Mouse (Mus musculus) MEL-GATA-1-ER (cell line): ENCODE data around the gene Xkr7.

ENCODE experiments used
- DNase-seq: peaks from one replicate; pipeline ENCODE4 v3.0.0-alpha.2; 2012; ENCODE audit warnings: low read depth; ENCODE audit errors: extremely low read depth

The Xkr7 gene

DNA sequence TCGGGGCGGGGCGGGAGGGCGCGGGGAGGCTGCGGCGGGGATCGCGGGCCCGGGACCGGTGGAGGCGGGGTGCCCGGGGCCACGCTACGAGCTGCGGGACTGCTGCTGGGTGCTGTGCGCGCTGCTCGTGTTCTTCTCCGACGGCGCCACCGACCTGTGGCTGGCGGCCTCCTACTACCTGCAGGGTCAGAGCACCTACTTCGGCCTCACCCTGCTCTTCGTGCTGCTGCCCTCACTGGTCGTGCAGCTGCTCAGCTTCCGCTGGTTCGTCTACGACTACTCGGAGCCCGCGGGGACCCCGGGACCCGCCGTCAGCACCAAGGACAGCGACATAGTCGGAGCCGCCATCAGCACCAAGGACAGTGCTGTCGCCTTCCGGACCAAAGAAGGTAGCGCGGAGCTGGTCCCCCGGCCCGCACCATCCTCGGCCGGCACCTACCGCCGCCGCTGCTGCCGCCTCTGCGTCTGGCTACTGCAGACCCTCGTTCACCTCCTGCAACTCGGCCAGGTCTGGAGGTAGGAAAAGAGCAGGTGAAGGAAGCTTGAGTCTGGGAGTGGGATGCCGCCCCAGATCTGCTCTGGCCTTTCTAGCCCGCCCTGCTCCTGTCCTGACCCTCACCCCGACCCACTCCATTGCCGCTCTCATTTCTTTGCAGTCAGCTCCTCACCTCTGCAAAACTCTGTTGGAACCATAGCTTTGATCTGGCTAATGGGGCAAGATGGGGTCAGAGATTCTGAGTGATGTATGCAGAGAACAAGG lies 611 bp downstream of the Xkr7 start:
- DNase-seq: peak; percentile 9

DNA sequence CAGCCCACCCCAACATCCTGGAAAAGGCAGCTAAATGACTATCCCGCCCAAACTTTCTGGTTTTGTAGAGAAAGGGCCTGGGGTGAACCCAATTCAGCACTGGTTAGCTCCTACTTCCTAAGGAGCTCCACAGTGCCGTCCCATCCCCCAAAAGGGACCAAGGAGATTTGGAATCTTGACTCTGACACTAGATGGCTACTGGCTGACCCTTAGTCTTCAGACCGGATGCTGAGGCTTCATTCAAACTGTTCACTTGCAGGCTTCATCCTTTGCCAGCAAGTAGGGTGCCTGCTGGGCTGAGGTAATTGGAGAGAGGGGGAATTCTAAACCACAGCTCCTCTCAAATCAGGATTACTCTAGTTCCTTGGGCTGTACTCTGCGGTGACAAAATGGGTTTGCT lies 1.3 kb downstream of the Xkr7 start:
- no peak for DNase-seq

DNA sequence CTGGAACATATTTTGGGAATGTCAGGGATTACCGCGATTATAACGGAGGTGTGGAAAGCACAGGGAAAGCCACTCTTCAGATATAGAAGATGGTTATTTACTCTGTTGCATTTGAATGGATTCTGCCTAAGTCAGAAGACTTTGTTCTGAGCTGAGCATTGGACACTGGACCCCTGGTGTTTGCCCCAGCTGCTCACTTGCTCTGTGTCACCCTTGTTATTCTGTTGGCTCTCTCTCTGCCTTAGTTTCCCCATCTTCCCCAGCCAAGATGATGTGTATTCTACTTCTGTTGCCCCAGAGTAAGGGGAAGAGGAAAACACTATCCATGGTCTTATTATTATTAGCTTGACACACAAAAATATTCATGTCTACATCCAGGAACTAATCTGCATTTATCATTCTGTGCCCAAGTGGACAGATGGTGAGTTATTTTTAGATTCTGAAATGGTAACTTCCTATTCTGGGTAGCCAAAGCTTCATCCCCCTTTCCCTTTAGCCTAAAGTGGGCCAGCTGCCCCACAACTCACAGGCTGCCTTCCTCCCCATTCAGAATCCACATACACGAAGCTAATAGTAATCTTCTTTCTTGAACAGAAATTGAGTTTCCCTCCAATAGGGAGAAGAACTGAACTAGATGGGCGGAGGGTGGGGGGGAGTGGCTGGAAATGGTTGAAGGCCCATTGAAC lies 2.0 kb downstream of the Xkr7 start:
- no peak for DNase-seq

DNA sequence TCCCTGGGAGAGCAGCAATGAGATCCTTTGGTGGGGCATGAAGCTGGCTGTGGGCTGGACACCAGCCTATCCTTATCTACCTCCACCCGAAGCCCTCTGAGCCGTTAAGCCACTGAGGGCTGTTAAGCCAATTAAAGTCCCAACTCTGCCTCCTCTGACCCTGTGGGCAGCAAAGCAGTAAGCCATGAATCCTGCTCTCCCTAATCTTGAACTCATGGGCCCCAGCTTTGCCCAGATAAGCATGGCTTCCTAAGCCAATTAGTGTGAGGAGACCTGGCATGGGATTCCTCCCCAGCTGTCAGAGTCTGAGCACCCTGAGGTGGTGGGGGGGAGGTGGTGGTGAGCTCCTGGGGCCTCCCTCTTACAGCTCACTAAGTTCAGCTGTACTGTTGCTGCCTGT lies 5.0 kb downstream of the Xkr7 start:
- DNase-seq: no peak

DNA sequence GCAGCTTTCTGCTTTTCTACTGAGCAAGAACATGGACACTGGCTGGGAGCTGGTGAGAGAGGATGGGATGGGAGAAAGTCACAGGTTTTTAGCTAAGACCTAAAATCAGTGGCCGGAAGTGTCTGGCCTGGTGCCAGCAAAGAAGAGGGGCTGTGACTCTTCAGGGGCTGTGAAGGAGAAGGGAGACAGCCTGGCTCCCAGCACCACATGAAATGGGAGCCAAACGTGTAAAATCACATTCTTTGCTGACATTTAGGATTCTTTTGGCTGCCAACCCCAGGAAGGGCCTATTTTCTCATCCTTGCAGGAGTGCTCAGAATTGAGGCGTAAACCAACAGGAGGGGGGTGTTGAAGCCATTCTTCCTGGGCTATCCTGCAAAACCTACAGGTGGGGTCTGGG lies 12.2 kb downstream of the Xkr7 start:
- no peak for DNase-seq

DNA sequence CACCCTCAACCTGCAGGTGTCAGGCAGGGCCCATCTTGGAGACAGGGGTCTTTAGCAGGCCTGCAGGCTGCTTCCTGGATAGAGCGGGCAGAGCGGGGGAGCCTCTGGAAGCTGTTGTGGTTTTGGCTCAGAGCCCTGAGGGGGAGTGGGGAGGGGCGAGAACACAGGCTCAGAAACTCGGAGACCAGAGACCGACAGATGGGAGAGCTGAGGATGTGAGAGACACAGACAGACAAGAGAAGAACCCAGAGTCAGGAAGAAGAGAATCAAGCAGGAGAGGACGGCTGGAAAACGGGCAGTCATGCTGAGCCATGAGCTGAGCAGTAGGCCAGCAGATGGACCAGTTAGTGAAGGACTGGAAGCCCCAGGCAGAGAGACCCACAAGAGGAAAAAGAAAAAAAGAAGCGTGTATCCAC lies 14.2 kb downstream of the Xkr7 start:
- DNase-seq: no peak

DNA sequence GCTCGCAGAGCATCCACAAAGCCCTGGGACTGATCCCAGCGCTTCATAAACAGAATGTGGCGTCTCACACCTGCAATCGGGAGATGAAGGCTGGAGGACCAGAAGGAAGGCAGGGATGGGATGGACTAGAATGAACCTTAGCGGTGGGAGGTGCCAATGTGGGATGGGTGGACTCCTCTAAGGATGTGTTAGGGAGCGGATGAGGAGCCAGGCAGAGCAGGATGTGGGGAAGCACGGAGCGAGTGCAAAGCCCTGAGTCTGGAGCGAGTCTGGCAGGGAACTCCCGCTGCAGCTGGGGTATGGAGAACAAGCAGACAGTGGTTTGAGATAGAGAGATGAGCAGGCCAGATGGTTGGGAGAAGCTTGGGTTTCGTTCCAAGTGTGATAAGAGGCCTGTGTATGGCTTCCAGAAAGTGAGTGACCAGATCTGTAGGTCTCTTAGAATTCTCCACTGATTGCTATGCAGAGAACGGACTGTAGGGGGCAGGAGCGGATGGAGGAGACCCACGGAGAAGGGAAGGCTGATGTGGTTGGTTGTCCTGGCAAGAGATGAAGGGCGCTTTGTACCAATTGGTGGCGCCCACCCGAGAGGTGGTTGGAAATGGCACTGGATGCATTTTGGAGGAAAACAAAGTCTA lies 16.3 kb downstream of the Xkr7 start:
- peak; percentile 23 for DNase-seq

DNA sequence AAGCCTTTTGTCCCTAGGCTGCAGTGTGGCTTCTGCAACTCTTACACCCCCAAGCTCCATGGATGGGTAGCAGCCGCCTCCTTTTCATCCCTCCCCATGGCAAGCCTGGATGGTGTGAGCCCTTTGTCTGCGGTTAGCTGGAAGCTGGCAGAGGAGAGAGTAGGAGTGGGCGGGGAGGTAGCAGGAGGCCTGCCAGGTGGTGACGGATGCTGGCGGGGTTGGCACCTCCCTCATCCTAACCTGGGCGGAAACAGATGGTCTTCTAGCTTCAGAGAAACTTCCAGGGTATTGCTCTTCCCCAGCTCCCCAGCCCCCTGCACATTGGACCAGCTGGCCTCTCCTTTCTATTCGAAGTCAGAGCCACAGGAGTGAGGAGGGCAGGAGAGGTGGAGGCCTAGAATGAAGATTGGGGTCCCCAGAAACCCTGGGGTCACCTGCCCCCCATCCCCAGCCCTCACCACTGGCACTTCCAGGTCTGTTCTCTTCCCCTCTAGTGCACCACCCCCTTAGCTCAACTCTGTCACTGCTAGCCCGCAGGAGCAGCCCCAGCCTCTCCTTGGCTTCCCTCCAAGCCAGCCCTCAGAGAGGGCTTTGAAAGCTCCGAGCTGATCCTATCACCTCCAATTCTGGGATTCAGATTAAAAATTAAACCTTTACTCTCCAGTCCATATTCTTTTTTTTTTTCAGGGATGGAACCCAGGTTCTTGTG lies 17.8 kb downstream of the Xkr7 start:
- no peak for DNase-seq

DNA sequence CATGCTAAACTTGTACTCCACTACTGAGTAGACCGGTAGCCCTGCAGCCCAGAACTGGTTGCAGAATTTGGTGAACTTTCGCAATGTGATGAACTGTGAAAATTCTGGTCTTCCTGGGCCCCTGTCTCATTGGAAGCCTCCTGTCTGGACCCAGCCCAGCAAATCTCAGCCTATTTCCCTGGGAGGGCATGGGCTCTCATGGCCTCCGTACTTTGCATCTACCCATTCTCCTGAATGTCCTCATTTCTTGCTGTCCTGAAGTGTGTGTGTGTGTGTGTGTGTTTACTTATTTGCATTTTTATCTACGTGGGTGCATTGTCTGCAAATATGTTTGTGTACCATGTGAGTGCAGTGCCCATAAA lies 18.3 kb downstream of the Xkr7 start:
- no peak for DNase-seq

DNA sequence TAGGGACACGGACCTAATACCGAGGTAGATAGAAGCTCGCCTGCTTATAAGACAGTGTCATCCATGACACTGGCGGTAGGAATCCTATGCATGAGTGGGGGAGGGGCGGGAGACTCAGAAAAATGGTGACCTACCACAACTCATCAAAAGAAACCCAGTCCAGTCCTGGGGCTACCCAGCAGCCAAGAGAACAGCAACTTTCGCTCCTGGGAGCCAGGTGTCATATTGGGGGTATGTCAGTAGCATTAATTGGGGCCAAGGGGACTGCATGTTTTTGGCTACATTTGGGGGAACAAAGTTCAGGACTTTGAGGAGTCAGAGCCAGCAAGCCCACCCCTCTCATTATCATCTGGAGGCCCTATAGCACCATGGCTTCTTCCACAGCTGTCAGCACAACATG lies 19.4 kb downstream of the Xkr7 start:
- DNase-seq: no peak

DNA sequence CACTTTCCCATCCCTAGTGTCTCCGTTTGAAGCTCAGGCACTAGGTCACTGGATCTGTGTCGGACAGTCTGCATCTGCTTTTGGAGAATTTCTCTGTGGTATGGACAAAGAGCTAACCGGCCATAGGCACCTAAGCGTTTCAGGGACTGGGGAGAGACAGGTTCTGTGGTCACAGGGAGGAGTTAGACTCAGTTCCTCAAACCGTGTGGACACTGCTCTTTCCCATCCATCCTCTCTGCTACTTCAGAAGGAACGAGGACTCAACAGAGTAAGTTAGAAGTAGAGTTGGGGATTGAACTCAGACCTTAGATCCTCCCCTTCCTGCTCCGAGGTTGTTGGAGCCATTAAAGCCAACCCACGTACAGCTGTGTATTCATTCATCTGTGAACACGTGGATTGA lies 19.9 kb downstream of the Xkr7 start:
- no peak for DNase-seq

DNA sequence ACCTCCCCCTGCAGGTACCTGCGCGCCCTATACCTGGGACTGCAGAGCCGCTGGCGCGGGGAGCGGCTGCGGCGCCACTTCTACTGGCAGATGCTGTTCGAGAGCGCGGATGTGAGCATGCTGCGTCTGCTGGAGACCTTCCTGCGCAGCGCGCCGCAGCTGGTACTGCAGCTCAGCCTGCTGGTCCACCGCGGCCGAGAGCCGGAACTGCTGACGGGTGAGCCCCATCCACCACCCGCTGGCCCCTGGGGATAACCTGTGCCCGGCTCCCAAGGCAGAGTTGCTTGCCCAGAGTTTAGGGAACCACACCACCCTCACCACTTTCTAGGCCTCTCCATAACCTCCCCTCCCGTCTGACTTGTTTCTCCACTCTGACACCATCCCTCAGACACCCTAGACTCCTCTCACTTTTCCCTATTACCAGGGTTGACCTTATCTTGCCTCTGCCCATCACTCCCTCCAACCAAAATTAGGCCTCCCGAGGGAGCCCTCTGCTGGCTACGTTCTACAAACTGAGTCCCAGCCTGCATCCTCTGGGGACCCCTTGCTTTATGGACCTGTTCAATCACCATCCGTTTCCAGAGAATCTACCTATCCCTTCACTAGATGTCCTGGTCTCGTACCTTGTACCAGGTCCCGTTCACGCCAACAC lies 21.2 kb downstream of the Xkr7 start:
- no peak for DNase-seq

DNA sequence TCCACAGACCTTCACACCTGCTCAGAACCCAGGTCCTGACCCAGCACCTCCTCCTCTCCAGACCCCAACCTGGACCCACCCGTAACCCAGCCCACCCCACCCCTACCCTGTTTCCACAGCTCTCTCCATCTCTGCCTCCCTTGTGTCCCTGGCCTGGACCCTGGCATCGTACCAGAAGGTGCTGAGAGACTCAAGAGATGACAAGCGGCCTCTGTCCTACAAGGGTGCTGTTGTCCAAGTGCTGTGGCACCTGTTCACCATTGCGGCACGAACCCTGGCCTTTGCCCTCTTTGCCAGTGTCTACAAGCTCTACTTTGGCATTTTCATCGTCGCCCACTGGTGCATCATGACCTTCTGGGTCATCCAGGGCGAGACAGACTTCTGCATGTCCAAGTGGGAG lies 22.2 kb downstream of the Xkr7 start:
- no peak for DNase-seq

DNA sequence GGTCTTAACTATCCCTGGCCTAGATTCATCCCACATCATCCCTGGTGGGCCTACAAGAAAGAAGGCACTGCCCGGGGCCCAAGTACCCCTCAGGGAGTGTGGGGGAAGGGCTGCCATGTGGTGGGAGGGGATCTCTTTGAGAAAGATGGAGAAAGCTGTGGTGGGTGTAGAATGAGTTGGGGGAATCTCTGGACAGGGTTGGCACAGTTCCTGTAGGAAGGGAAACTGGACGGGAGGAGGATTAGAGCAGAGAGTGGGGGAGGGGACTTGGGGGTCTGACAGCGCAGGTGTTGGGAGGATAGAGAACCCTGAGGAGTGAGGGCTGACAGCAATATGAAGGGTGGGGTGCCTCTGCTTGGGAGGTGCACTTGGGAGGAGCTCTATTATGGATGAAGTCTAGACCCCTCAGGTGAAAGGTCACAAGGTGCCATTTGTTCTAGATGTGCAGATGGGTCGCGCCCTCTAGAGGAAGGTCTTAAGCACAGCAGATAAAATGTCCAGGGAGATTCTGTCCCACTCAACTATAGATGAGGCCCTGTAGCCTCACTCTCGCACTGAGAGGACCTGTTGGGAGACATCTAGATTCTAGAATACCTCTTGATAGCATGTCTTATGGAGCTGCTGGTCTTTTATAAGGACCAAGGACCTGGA lies 23.7 kb downstream of the Xkr7 start:
- no peak for DNase-seq

DNA sequence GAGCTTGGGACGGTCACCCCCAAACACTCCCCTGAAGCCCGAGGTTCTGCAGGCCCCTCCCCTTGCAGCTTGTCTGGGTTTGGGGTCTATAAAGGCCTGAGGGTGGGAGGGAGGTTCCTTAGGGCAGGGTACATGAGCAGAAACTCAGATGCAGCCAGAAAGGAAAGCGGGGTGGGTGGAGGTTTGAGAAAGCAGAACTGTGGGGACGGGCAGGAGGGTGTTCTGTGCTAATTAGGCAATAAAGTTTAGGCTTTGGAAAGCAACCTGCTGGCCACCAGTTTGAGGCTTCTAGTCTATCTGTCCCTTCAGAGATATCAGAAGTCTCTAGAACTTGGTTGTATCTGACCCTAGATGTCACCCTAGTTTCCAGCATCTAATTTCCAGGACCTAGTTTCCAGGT lies 26.7 kb downstream of the Xkr7 start:
- DNase-seq: no peak

DNA sequence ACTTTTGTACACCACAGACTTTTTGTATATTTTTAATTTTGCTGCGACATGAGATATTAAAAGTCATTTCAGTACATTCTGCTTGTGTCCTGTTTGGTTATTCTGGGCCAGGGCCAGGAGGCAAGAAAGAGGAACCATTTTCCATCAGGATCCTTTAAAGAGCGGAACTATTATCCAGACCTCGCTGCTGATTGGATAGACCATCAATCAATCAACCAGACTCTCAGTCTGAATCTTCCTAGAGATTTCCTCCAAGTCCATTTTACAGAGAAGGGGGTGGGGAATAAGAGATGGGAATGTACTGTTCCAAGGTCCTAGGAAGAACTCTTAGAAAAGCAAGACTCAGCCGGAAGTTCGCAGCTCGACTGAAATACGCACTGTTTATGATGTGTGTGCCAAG lies 28.6 kb downstream of the Xkr7 start:
- DNase-seq: no peak

DNA sequence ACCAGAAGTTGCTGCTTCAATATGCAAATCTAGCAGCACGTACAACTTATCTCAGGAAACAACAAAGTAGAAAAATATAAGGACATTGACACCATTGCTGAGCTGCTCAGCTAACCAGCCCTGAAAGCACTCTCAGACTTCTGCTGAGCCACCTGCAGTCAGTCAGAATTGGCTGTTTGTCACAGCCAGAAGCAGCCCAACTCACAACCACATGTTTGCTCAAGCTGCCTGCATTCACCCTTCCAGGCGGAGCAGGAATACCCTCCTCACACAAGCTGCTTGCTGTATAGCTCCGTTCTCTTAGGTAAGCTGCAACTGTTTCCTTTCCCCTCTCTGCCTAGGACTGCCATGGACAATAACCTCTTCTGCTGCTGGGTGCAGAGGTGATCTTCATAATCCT lies 31.7 kb downstream of the Xkr7 start:
- no peak for DNase-seq

DNA sequence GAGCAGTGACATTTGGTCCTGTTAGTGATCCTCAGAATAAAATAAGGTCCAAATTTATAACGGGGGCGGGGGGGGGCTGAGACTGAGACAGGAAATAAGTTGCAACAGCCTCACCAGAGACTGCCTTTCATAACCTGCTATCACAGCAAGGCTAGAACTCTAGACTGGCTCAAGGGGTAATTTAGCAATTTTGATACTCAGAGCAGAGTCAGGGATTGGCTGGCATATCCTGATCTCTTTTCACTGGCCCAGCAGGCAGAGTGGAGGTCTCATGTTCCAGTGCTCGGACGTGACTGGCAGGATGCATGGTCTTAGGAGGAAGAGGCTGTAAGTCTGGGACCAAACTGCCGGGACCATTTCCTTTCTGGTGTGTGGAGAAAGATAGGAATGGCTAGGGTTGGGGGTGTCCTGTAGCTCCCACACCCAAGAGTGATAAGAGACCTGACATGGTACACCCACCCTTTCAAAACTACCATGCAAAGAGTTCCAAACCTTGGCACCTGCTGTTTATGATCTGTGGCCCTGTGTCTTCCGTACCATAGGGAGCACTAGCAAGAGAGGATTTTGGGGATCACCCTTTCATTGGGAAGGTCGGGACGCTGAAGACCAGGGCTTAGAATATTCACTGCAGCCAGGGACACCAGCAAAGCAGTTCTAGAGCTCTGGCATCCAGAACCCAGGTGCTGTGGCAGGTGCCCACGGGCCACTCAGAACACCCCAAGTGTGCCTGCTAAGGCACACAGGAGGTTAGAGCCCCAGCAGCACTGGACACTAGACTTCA lies 32.7 kb downstream of the Xkr7 start:
- DNase-seq: no peak

DNA sequence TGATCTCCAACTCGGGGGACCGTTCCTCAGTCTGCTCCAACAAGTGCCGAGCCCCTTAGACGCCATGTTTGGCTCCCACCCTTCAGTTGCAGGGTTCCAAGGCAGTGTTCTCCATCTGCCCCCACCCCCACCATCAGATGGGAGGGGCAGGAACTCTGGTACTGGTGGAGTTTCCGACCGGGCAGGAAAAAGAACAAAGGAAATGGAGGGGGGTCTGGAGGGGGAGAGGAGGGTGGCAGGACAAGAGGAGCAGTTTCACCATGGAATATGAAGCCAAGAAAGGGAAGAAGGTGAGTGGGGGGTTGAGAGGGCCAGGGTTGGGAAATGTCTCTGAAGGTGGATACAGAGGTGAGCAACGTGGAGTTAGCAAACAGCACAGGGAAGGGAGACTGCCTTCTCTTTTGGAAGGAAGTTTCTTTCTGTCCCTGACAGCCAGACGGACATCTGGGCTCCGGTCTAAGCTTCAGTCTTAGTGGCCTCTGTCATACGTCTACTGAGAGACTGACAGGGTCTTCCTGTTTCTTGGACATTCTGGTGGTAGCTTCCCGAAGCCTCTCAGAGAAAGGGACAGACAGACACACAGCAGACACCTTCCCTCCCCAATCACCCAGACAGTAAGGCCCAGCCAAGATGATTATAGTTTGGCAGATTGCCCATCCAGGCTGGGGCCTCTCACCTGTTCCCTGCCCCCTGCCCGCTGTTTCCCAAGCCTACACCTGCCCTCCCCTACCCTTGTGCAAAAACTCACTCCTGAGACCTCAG lies 34.3 kb downstream of the Xkr7 start, which contains the start of gene Ccm2l:
Gene Ccm2l (plus strand): TSS at position 209 of the 762 bp plus-strand sequence.
- DNase-seq: no peak

DNA sequence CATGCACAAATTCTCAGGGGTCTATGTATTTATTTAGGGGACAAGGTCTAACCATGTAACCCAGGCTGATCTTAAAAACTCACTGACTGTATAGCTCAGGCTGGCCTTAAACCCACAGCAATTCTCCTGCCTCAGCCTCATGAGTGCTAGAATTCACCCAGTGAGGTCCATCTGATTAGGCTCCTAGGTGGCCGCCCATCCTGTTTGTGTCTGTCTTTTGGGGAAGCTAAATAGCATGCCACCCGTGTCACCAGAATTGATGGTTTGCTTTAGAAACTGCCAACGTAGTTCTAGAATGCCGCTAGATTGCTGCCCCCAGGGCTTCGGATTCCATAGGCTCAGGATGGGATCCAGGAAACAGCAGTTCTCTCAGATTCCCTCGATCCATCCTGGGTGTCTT lies 35.3 kb downstream of the Xkr7 start:
- no peak for DNase-seq
